Mouse (Mus musculus) MEL (cell line): Measurements from ENCODE around the gene Nrtn. TPM values are rescaled to one million over a fixed set of nuclear protein-coding genes. Genes with fewer than 3 reads are reported as not detected.

ENCODE experiments used
- DNase-seq: peaks from one replicate; pipeline ENCODE4 v3.0.0; 2011; ENCODE audit warnings: low read depth, low spot score
- H3K27ac ChIP-seq: 2 replicates; pipeline ENCODE4 v1.5.1; 2012; ENCODE audit warnings: low read depth, mild to moderate bottlenecking, control low read depth, low read length, moderate library complexity; ENCODE audit not compliant: control insufficient read depth
- H3K27me3 ChIP-seq, 2 experiments: fragments of 150-350 bp in 1 of 2; sonication (generic) in 1 of 2; 2 replicates each; pipeline ENCODE4 v1.6.1; 2012; ENCODE audit warnings: low read length in 2 of 2, mild to moderate bottlenecking in 2 of 2, improper control_type of control experiment in 1 of 2, moderate library complexity in 1 of 2; ENCODE audit not compliant: insufficient read depth in 2 of 2, control insufficient read depth in 1 of 2
- H3K36me3 ChIP-seq, 2 experiments: 2 replicates each; pipeline ENCODE4 v1.6.1; 2012 to 2014; ENCODE audit warnings: low read length in 2 of 2, improper control_type of control experiment in 1 of 2, inconsistent platforms in 1 of 2, mild to moderate bottlenecking in 1 of 2; ENCODE audit not compliant: insufficient read depth in 2 of 2, control insufficient read depth in 1 of 2
- H3K4me1 ChIP-seq, 2 experiments: fragments of 150-350 bp in 1 of 2; sonication (generic) in 1 of 2; 2 replicates each; pipeline ENCODE4 v1.6.1; 2012; ENCODE audit warnings: low read length in 2 of 2, improper control_type of control experiment in 1 of 2, mild to moderate bottlenecking in 1 of 2; ENCODE audit not compliant: insufficient read depth in 2 of 2, control insufficient read depth in 1 of 2
- H3K4me3 ChIP-seq, 2 experiments: fragments of 150-350 bp in 1 of 2; sonication (generic) in 1 of 2; 2 replicates each; pipeline ENCODE4 v1.5.1; 2012; ENCODE audit warnings: low read depth in 2 of 2, low read length in 2 of 2, mild to moderate bottlenecking in 2 of 2, moderate library complexity in 2 of 2, control low read depth in 1 of 2, improper control_type of control experiment in 1 of 2; ENCODE audit not compliant: control insufficient read depth in 1 of 2, insufficient read depth in 1 of 2
- H3K79me2 ChIP-seq: 2 replicates; pipeline ENCODE4 v1.6.1; 2012; ENCODE audit warnings: mild to moderate bottlenecking, low read length, moderate library complexity; ENCODE audit not compliant: control insufficient read depth, poor library complexity, insufficient read depth
- H3K9ac ChIP-seq: 2 replicates; pipeline ENCODE4 v1.6.1; 2012; ENCODE audit warnings: low read depth, mild to moderate bottlenecking, control low read depth, low read length, moderate library complexity; ENCODE audit not compliant: control insufficient read depth, poor library complexity, severe bottlenecking
- H3K9me3 ChIP-seq: fragments of 150-350 bp; sonication (generic); replicated peaks from 2 replicates; pipeline ENCODE4 v1.6.1; 2012; ENCODE audit warnings: mild to moderate bottlenecking, low read length, improper control_type of control experiment, moderate library complexity; ENCODE audit not compliant: insufficient read depth
- BHLHE40 ChIP-seq: IDR thresholded peaks from 2 replicates; pipeline ENCODE4 v1.6.1; 2012; ENCODE audit warnings: low read depth, mild to moderate bottlenecking, inconsistent platforms, low read length, improper control_type of control experiment, borderline replicate concordance
- CHD2 ChIP-seq: IDR thresholded peaks from 2 replicates; pipeline ENCODE4 v1.6.1; 2011; ENCODE audit warnings: low read length, improper control_type of control experiment
- CTCF ChIP-seq, 3 experiments: IDR thresholded peaks in 2 of 3; conservative IDR thresholded peaks in 1 of 3; 2 replicates each; pipeline ENCODE4 v1.5.1; 2011 to 2012; ENCODE audit warnings: low read length in 3 of 3, low read depth in 2 of 3, mild to moderate bottlenecking in 2 of 3, improper control_type of control experiment in 1 of 3, inconsistent platforms in 1 of 3, mixed read lengths in 1 of 3, moderate library complexity in 1 of 3; ENCODE audit not compliant: control insufficient read depth in 1 of 3, insufficient read depth in 1 of 3, poor library complexity in 1 of 3, severe bottlenecking in 1 of 3
- E2F4 ChIP-seq: IDR thresholded peaks from 2 replicates; pipeline ENCODE4 v1.6.1; 2011; ENCODE audit warnings: low read depth, low read length, improper control_type of control experiment, borderline replicate concordance
- ETS1 ChIP-seq: IDR thresholded peaks from 2 replicates; pipeline ENCODE4 v1.6.1; 2012; ENCODE audit warnings: low read depth, mild to moderate bottlenecking, inconsistent platforms, low read length, improper control_type of control experiment, moderate library complexity
- GATA1 ChIP-seq: IDR thresholded peaks from 2 replicates; pipeline ENCODE4 v1.6.1; 2011; ENCODE audit warnings: low read depth, low read length, improper control_type of control experiment
- HCFC1 ChIP-seq: IDR thresholded peaks from 2 replicates; pipeline ENCODE4 v1.6.1; 2012; ENCODE audit warnings: low read depth, mild to moderate bottlenecking, inconsistent platforms, low read length, improper control_type of control experiment, moderate library complexity
- JUND ChIP-seq: IDR thresholded peaks from 2 replicates; pipeline ENCODE4 v1.6.1; 2011; ENCODE audit warnings: low read depth, mild to moderate bottlenecking, improper control_type of control experiment, low read length
- KAT2A ChIP-seq: conservative IDR thresholded peaks from 2 replicates; pipeline ENCODE4 v1.6.1; 2012; ENCODE audit warnings: low read depth, low read length, improper control_type of control experiment, inconsistent platforms
- MAFK ChIP-seq: IDR thresholded peaks from 2 replicates; pipeline ENCODE4 v1.6.1; 2011; ENCODE audit warnings: low read depth, mild to moderate bottlenecking, low read length, improper control_type of control experiment, borderline replicate concordance
- MXI1 ChIP-seq: IDR thresholded peaks from 2 replicates; pipeline ENCODE4 v1.6.1; 2011; ENCODE audit warnings: mild to moderate bottlenecking, low read depth, low read length, improper control_type of control experiment
- MYB ChIP-seq: IDR thresholded peaks from 2 replicates; pipeline ENCODE4 v1.6.1; 2011; ENCODE audit warnings: mild to moderate bottlenecking, low read depth, low read length, improper control_type of control experiment
- NELFE ChIP-seq: IDR thresholded peaks from 2 replicates; pipeline ENCODE4 v1.6.1; 2011; ENCODE audit warnings: low read depth, low read length, improper control_type of control experiment
- NRF1 ChIP-seq: IDR thresholded peaks from 2 replicates; pipeline ENCODE4 v1.6.1; 2014; ENCODE audit warnings: low read depth, mild to moderate bottlenecking, inconsistent platforms, low read length, improper control_type of control experiment, moderate library complexity; ENCODE audit not compliant: poor library complexity, insufficient read depth, severe bottlenecking
- POLR2A ChIP-seq, 2 experiments: IDR thresholded peaks; 2 replicates each; pipeline ENCODE4 v1.6.1; 2011 to 2012; ENCODE audit warnings: low read length in 2 of 2, mild to moderate bottlenecking in 2 of 2, control low read depth in 1 of 2, improper control_type of control experiment in 1 of 2, low read depth in 1 of 2, moderate library complexity in 1 of 2; ENCODE audit not compliant: control insufficient read depth in 1 of 2, insufficient read depth in 1 of 2, poor library complexity in 1 of 2
- POLR2AphosphoS2 ChIP-seq: IDR thresholded peaks from 2 replicates; pipeline ENCODE4 v1.6.1; 2011; ENCODE audit warnings: low read length, improper control_type of control experiment
- RAD21 ChIP-seq: IDR thresholded peaks from 2 replicates; pipeline ENCODE4 v1.6.1; 2011; ENCODE audit warnings: mild to moderate bottlenecking, low read depth, low read length, improper control_type of control experiment
- RCOR1 ChIP-seq: IDR thresholded peaks from 2 replicates; pipeline ENCODE4 v1.6.1; 2012; ENCODE audit warnings: low read depth, mild to moderate bottlenecking, inconsistent platforms, low read length, improper control_type of control experiment
- SMC3 ChIP-seq: IDR thresholded peaks from 2 replicates; pipeline ENCODE4 v1.6.1; 2011; ENCODE audit warnings: low read depth, low read length, improper control_type of control experiment
- TAL1 ChIP-seq: IDR thresholded peaks from 2 replicates; pipeline ENCODE4 v1.6.1; 2012; ENCODE audit warnings: mild to moderate bottlenecking, inconsistent platforms, low read length, moderate library complexity, mixed read lengths
- TCF12 ChIP-seq: IDR thresholded peaks from 2 replicates; pipeline ENCODE4 v1.6.1; 2014; ENCODE audit warnings: low read depth, mild to moderate bottlenecking, inconsistent platforms, low read length, improper control_type of control experiment, moderate library complexity
- UBTF ChIP-seq: IDR thresholded peaks from 2 replicates; pipeline ENCODE4 v1.6.1; 2012; ENCODE audit warnings: low read depth, mild to moderate bottlenecking, inconsistent platforms, low read length, improper control_type of control experiment, moderate library complexity, borderline replicate concordance; ENCODE audit not compliant: insufficient read depth
- USF1 ChIP-seq: IDR thresholded peaks from 2 replicates; pipeline ENCODE4 v1.6.1; 2014; ENCODE audit warnings: low read depth, mild to moderate bottlenecking, inconsistent platforms, low read length, improper control_type of control experiment, moderate library complexity
- ZC3H11A ChIP-seq: IDR thresholded peaks from 2 replicates; pipeline ENCODE4 v1.6.1; 2012; ENCODE audit warnings: low read depth, mild to moderate bottlenecking, inconsistent platforms, low read length, improper control_type of control experiment
- ZKSCAN1 ChIP-seq: IDR thresholded peaks from 2 replicates; pipeline ENCODE4 v1.6.1; 2012; ENCODE audit warnings: low read depth, mild to moderate bottlenecking, inconsistent platforms, low read length, improper control_type of control experiment, moderate library complexity
- ZNF384 ChIP-seq: IDR thresholded peaks from 2 replicates; pipeline ENCODE4 v1.6.1; 2012; ENCODE audit warnings: low read depth, mild to moderate bottlenecking, inconsistent platforms, low read length, improper control_type of control experiment
- polyA plus RNA-seq, 2 experiments: library from polyadenylated mRNA; stranded (reverse) in 1 of 2; unstranded in 1 of 2; fragments of >175 nt in 1 of 2; fragments of >200 nt in 1 of 2; gene quantifications; 2 replicates each; pipeline versions ENCODE4 v1.2.1 to v1.2.4; 2012; ENCODE audit warnings: low replicate concordance in 2 of 2, low read depth in 1 of 2; ENCODE audit not compliant: insufficient read length in 2 of 2, insufficient read depth in 1 of 2, missing spikeins in 1 of 2
- total RNA-seq: library from RNA; depleted of rRNA; stranded (reverse); fragments of 300-350 nt; gene quantifications from 2 replicates; pipeline ENCODE4 v1.2.3, GENCODE M21; 2012

Nrtn gene
- total and polyA plus RNA-seq, 3 experiments = 10.9 to 11.8 TPM; not detected in 1

DNA sequence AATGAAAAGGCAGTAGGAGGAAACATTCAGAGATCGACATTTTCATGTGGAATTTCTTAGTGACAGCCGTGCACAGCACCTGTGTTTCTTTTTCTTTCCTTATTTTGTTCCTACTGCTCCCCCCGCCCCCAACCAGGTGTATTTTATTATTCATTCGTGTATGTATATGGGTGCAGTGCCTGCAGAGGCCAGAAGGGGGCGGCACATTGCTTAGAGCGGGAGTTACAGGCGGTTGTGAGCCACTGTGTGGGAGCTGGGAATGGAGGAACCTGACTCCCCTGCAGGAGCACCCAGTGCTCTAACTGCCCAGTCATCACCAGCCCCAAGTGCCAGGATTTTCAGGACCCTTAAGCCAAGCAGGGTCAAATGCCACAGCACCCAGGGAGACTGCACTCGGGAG lies 20.8 kb downstream of the Nrtn start:
- Histone ChIP-seq H3K79me2 (no peaks in the 10 kb centered on the region), H3K27ac (no peak overlapping the region), H3K9ac (no peak overlapping the region), H3K4me1 (no peaks in the 10 kb centered on the region), H3K9me3 (no peaks in the 10 kb centered on the region), H3K27me3 (no peaks in the 10 kb centered on the region; a peak in 1 of 4 replicates), H3K4me3 (no peak overlapping the region), H3K36me3 (no peaks in the 10 kb centered on the region)
- peak; percentile 57 for DNase-seq
- TF ChIP-seq ETS1 (no peak), MXI1 (no peak), TAL1 (no peak), CHD2 (no peak), NRF1 (no peak), NELFE (no peak), SMC3 (peak; percentile 67), POLR2A (IDR thresholded peaks at IDR 0.05; ENCODE audit: control insufficient read depth in 1 of 2, insufficient read depth in 1 of 2, low read depth in 1 of 2, low read length in 2 of 2, poor library complexity in 1 of 2) (no peak), POLR2AphosphoS2 (no peak), KAT2A (no peak), RCOR1 (no peak), UBTF (no peak), E2F4 (no peak), TCF12 (no peak), USF1 (no peak), ZKSCAN1 (no peak), MAFK (no peak), GATA1 (no peak), JUND (no peak), HCFC1 (no peak), BHLHE40 (no peak), CTCF (IDR thresholded peaks at IDR 0.05 in 2 of 3, conservative IDR thresholded peaks at IDR 0.05 in 1 of 3; ENCODE audit: control insufficient read depth in 1 of 3, insufficient read depth in 1 of 3, low read depth in 2 of 3, low read length in 3 of 3, poor library complexity in 1 of 3, severe bottlenecking in 1 of 3) (peak; percentile 71 to 81 (median 71)), RAD21 (peak; percentile 59), ZC3H11A (no peak), MYB (no peak), ZNF384 (no peak)
